Mouse (Mus musculus): ENCODE measurements around the gene Tm6sf2. TPM values are rescaled to one million over a fixed set of nuclear protein-coding genes. Genes with fewer than 3 reads are reported as not detected.
A peak's percentile ranks its signal among the peaks of the same experiment; 100 is the strongest.

The Tm6sf2 gene
- polyA plus RNA-seq, 1 experiment from 2014 or later, result 2.0 TPM

DNA sequence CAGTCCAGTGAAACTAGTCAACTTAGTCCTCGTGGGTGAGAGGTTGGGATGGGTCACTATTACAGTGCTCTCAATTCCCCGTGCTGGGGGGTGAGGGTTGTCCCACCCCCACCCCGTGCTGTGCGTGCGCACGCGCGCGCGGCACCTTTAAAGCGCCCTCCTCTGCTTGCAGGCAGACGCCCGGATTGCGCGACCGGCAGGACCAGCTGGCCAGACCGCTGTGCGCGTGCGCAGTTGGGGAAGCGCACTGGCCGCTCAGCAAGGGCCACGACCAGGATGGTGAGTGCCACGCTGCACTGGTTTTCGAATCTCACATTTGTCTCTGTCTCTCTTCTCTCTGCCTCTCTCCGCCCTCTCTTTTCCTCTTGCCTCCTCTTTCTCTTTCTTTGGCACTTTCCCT is 10.6 kb downstream of the Tm6sf2 start, which contains the start of gene Hapln4:
TSS of gene Hapln4 (plus strand) at position 173 of the 400 bp plus-strand sequence.
- peak within 1 kb of the TSS; percentile 44 to 50 for H3K4me3 ChIP-seq (ENCODE audit: control insufficient read depth in 1 of 2, insufficient read depth in 1 of 2, low read depth in 1 of 2, low read length in 2 of 2)
- peak within 1 kb of the TSS; percentile 86 for H3K4me2 ChIP-seq (ENCODE audit: low read length)
- H3K9me3 ChIP-seq (ENCODE audit: control insufficient read depth, low read length), result no peaks in the 10 kb centered on the region
- no peak for ATAC-seq (ENCODE audit: insufficient number of reproducible peaks, insufficient read depth, low FRiP score, low read depth)
- 2% methylated on average over 26 of the region's 26 CpGs for WGBS
- no peaks in the 10 kb centered on the region for H3K36me3 ChIP-seq (ENCODE audit: control insufficient read depth, insufficient read depth, low read length)
- H3K27me3 ChIP-seq (ENCODE audit: control insufficient read depth, insufficient read depth, low read length), result peaks cover 63% of the 10 kb centered on the region
- no peak within 1 kb of the TSS for H3K27ac ChIP-seq (replicated peaks in 1 of 2; ENCODE audit: control insufficient read depth in 1 of 2, insufficient read depth in 1 of 2, low read depth in 2 of 2, low read length in 2 of 2)
- H3K9ac ChIP-seq (ENCODE audit: low read length), result peak within 1 kb of the TSS; percentile 49
- peaks cover 14 to 23% of the 10 kb centered on the region in 2 experiments for H3K4me1 ChIP-seq (ENCODE audit: control insufficient read depth in 2 of 2, insufficient read depth in 2 of 2, low read length in 2 of 2)

DNA sequence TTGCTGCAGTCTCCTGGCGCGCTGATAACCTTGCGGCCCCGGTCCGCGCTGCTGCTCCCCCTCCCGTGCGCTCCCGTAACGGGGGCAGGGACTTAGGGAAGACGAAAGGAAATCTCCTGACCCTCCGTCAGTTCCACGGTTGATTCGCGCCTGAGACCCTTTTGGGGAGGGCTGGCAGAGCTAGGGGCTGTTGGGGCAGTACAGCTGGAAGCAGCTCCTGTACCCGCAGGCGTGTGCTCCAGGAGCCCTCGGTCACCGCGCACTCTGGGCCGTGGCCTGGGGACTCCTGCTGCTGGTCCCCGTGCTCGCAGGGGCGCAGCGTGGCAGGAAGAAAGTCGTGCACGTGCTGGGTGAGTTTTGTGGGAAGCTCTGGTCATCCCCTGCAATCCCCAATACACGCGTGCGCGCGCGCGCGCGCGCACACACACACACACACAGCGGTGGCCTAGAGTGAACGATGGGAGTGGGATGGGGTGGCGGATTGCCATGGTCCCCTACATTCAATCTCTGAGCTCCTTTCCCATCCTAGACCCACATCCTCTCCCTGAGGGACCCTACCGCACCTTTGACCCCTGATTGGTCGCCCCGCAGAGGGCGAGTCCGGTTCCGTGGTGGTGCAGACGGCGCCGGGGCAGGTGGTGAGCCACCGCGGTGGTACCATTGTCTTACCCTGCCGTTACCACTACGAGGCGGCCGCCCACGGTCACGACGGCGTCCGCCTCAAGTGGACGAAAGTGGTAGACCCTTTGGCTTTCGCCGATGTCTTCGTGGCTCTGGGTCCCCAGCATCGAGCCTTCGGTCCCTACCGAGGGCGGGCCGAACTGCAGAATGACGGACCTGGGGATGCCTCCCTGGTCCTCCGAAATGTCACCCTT is 11.7 kb downstream of the Tm6sf2 start:
- peak overlapping the region; percentile 49 for H3K9ac ChIP-seq (ENCODE audit: low read length)

DNA sequence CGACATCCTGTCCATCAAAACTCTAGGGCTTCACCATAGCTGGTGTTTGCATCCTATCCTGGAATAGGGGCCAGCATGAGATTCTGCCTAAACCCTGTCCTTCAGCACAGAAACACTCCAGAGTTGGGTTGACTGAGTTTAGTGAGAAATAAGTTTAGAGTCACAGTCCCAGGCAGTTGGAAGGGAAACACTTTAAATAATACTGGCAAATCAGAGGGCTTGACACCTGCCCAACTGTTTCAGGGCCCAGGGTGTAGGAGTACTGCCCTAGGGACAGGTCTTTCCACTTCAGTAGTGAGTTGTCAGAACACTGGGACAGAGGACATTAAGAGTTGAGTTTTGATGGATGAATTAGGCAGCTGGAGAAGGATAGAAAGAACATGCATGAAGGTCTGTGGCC is 13.4 kb downstream of the Tm6sf2 start:
- Histone ChIP-seq H3K36me3 (ENCODE audit: control insufficient read depth, insufficient read depth, low read length) (no peaks in the 10 kb centered on the region), H3K9ac (ENCODE audit: low read length) (no peak overlapping the region), H3K27ac (replicated peaks in 1 of 2; ENCODE audit: control insufficient read depth in 1 of 2, insufficient read depth in 1 of 2, low read depth in 2 of 2, low read length in 2 of 2) (no peak overlapping the region), H3K9me3 (ENCODE audit: control insufficient read depth, low read length) (no peaks in the 10 kb centered on the region), H3K27me3 (ENCODE audit: control insufficient read depth, insufficient read depth, low read length) (peaks cover 92% of the 10 kb centered on the region), H3K4me2 (ENCODE audit: low read length) (no peak overlapping the region), H3K4me3 (ENCODE audit: control insufficient read depth in 1 of 2, insufficient read depth in 1 of 2, low read depth in 1 of 2, low read length in 2 of 2) (no peak overlapping the region), H3K4me1 (ENCODE audit: control insufficient read depth in 2 of 2, insufficient read depth in 2 of 2, low read length in 2 of 2) (peaks cover 3 to 17% of the 10 kb centered on the region in 2 experiments; a peak in 3 of 4 replicates)
- ATAC-seq (ENCODE audit: insufficient number of reproducible peaks, insufficient read depth, low FRiP score, low read depth), result no peak
- WGBS, result 40% methylated on average over 1 of the region's 1 CpGs

More for the DNA sequence above, 11.7 kb downstream of the Tm6sf2 start:
- peak overlapping the region; percentile 44 to 50 for H3K4me3 ChIP-seq (ENCODE audit: control insufficient read depth in 1 of 2, insufficient read depth in 1 of 2, low read depth in 1 of 2, low read length in 2 of 2)
- peaks cover 6 to 18% of the 10 kb centered on the region in 2 experiments; a peak in 3 of 4 replicates for H3K4me1 ChIP-seq (ENCODE audit: control insufficient read depth in 2 of 2, insufficient read depth in 2 of 2, low read length in 2 of 2)
- H3K9me3 ChIP-seq (ENCODE audit: control insufficient read depth, low read length), result no peaks in the 10 kb centered on the region
- no peak overlapping the region for H3K27ac ChIP-seq (replicated peaks in 1 of 2; ENCODE audit: control insufficient read depth in 1 of 2, insufficient read depth in 1 of 2, low read depth in 2 of 2, low read length in 2 of 2)
- peaks cover 75% of the 10 kb centered on the region for H3K27me3 ChIP-seq (ENCODE audit: control insufficient read depth, insufficient read depth, low read length)
- 2% methylated on average over 70 of the region's 71 CpGs for WGBS
- peak overlapping the region; percentile 86 for H3K4me2 ChIP-seq (ENCODE audit: low read length)
- ATAC-seq (ENCODE audit: insufficient number of reproducible peaks, insufficient read depth, low FRiP score, low read depth), result no peak
- H3K36me3 ChIP-seq (ENCODE audit: control insufficient read depth, insufficient read depth, low read length), result no peaks in the 10 kb centered on the region

GRCm38 (mm10) chr8:70087237-70087636 is 14.5 kb downstream of the Tm6sf2 start:
- ATAC-seq (ENCODE audit: insufficient number of reproducible peaks, insufficient read depth, low FRiP score, low read depth), result no peak
- 5% methylated on average over 7 of the region's 7 CpGs for WGBS
- Histone ChIP-seq H3K9ac (ENCODE audit: low read length) (no peak overlapping the region), H3K4me3 (ENCODE audit: control insufficient read depth in 1 of 2, insufficient read depth in 1 of 2, low read depth in 1 of 2, low read length in 2 of 2) (no peak overlapping the region), H3K36me3 (ENCODE audit: control insufficient read depth, insufficient read depth, low read length) (no peaks in the 10 kb centered on the region), H3K4me1 (ENCODE audit: control insufficient read depth in 2 of 2, insufficient read depth in 2 of 2, low read length in 2 of 2) (peaks cover 3 to 17% of the 10 kb centered on the region in 2 experiments; a peak in 3 of 4 replicates), H3K9me3 (ENCODE audit: control insufficient read depth, low read length) (no peaks in the 10 kb centered on the region), H3K27ac (replicated peaks in 1 of 2; ENCODE audit: control insufficient read depth in 1 of 2, insufficient read depth in 1 of 2, low read depth in 2 of 2, low read length in 2 of 2) (no peak overlapping the region), H3K27me3 (ENCODE audit: control insufficient read depth, insufficient read depth, low read length) (peaks cover 95% of the 10 kb centered on the region), H3K4me2 (ENCODE audit: low read length) (no peak overlapping the region)

- Histone ChIP-seq H3K4me2 (ENCODE audit: low read length) (peak overlapping the region; percentile 66), H3K4me3 (ENCODE audit: control insufficient read depth in 1 of 2, insufficient read depth in 1 of 2, low read depth in 1 of 2, low read length in 2 of 2) (peak overlapping the region; percentile 36 to 37), H3K4me1 (ENCODE audit: control insufficient read depth in 2 of 2, insufficient read depth in 2 of 2, low read length in 2 of 2) (peaks cover 3 to 16% of the 10 kb centered on the region in 2 experiments; a peak in 3 of 4 replicates), H3K9me3 (ENCODE audit: control insufficient read depth, low read length) (no peaks in the 10 kb centered on the region), H3K36me3 (ENCODE audit: control insufficient read depth, insufficient read depth, low read length) (no peaks in the 10 kb centered on the region), H3K27me3 (ENCODE audit: control insufficient read depth, insufficient read depth, low read length) (peaks cover 89% of the 10 kb centered on the region), H3K9ac (ENCODE audit: low read length) (peak overlapping the region; percentile 12; the same call in 1 of the 2 replicates), H3K27ac (replicated peaks in 1 of 2; ENCODE audit: control insufficient read depth in 1 of 2, insufficient read depth in 1 of 2, low read depth in 2 of 2, low read length in 2 of 2) (no peak overlapping the region)
- 4% methylated on average over 56 of the region's 56 CpGs for WGBS
- 0 out of 2 replicates have a peak, but pooled peaks have one; percentile 24 for ATAC-seq (ENCODE audit: insufficient number of reproducible peaks, insufficient read depth, low FRiP score, low read depth)
Observed at GRCm38 (mm10) chr8:70087836-70088650, 15.3 kb downstream of the Tm6sf2 start.

GRCm38 (mm10) chr8:70089296-70089960 is 16.7 kb downstream of the Tm6sf2 start:
- Histone ChIP-seq H3K36me3 (ENCODE audit: control insufficient read depth, insufficient read depth, low read length) (no peaks in the 10 kb centered on the region), H3K9ac (ENCODE audit: low read length) (no peak overlapping the region), H3K27me3 (ENCODE audit: control insufficient read depth, insufficient read depth, low read length) (peaks cover 88% of the 10 kb centered on the region), H3K4me2 (ENCODE audit: low read length) (no peak overlapping the region), H3K27ac (replicated peaks in 1 of 2; ENCODE audit: control insufficient read depth in 1 of 2, insufficient read depth in 1 of 2, low read depth in 2 of 2, low read length in 2 of 2) (no peak overlapping the region), H3K9me3 (ENCODE audit: control insufficient read depth, low read length) (no peaks in the 10 kb centered on the region), H3K4me1 (ENCODE audit: control insufficient read depth in 2 of 2, insufficient read depth in 2 of 2, low read length in 2 of 2) (peaks cover 0 to 2% of the 10 kb centered on the region in 2 experiments; a peak in 2 of 4 replicates), H3K4me3 (ENCODE audit: control insufficient read depth in 1 of 2, insufficient read depth in 1 of 2, low read depth in 1 of 2, low read length in 2 of 2) (no peak overlapping the region)
- WGBS, result 52% methylated on average over 9 of the region's 9 CpGs
- no peak for ATAC-seq (ENCODE audit: insufficient number of reproducible peaks, insufficient read depth, low FRiP score, low read depth)

DNA sequence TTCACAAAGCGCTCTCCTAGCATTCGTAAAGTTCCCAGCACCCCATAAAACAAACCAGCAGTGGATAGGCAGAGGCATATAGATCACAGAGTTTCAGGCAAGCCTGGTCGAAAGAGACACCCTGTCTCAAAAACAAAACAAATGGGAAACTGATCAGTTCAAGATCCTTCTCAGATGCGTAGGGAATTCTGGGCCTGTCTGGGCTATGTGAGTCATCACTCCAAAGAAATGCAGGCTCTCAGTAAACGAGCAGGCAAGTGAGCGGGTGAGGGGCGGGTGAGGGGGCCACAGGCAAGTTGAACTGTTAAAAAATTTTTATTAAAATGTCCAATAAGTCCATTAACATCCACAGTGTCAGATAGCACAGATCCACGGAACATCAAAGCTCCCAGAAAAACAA is 20.1 kb downstream of the Tm6sf2 start:
- Histone ChIP-seq H3K4me2 (ENCODE audit: low read length) (no peak overlapping the region), H3K27ac (replicated peaks in 1 of 2; ENCODE audit: control insufficient read depth in 1 of 2, insufficient read depth in 1 of 2, low read depth in 2 of 2, low read length in 2 of 2) (no peak overlapping the region), H3K9ac (ENCODE audit: low read length) (no peak overlapping the region), H3K27me3 (ENCODE audit: control insufficient read depth, insufficient read depth, low read length) (peaks cover 59% of the 10 kb centered on the region), H3K36me3 (ENCODE audit: control insufficient read depth, insufficient read depth, low read length) (no peaks in the 10 kb centered on the region), H3K4me3 (ENCODE audit: control insufficient read depth in 1 of 2, insufficient read depth in 1 of 2, low read depth in 1 of 2, low read length in 2 of 2) (no peak overlapping the region), H3K4me1 (ENCODE audit: control insufficient read depth in 2 of 2, insufficient read depth in 2 of 2, low read length in 2 of 2) (no peaks in the 10 kb centered on the region; a peak in 1 of 4 replicates), H3K9me3 (ENCODE audit: control insufficient read depth, low read length) (no peaks in the 10 kb centered on the region)
- ATAC-seq (ENCODE audit: insufficient number of reproducible peaks, insufficient read depth, low FRiP score, low read depth), result no peak
- WGBS, result 51% methylated on average over 8 of the region's 8 CpGs
